Mouse (Mus musculus) lung, embryonic 16.5 days (tissue): ENCODE measurements at regions not wholly inside any gene's neighbourhood (a gene's known extent, or its start where the extent isn't known, plus 50 kb on each side); places are given as distances from the start of the nearest gene placed in this dataset.
A peak's percentile ranks its signal among the peaks of the same experiment; 100 is the strongest.

Experiments
- ATAC-seq: fragments of 200-750 bp; cut with Nextera tagmentation; 2 replicates; pipeline ENCODE4 v1.8.0; 2017; ENCODE audit warnings: low read depth, mild to moderate bottlenecking, moderate library complexity
- H3K27ac ChIP-seq: fragments of 300-500 bp; sonication (generic); 2 replicates; pipeline ENCODE4 v1.5.1; 2014; ENCODE audit warnings: mild to moderate bottlenecking, control low read depth, low read length
- H3K27me3 ChIP-seq: fragments of 300-500 bp; sonication (generic); 2 replicates; pipeline ENCODE4 v1.6.1; 2014; ENCODE audit warnings: low read depth, low read length, mixed read lengths; ENCODE audit not compliant: control insufficient read depth, insufficient read depth
- H3K36me3 ChIP-seq: fragments of 300-500 bp; sonication (generic); 2 replicates; pipeline ENCODE4 v1.6.1; 2014; ENCODE audit warnings: low read length; ENCODE audit not compliant: control insufficient read depth, insufficient read depth
- H3K4me1 ChIP-seq: fragments of 300-500 bp; sonication (generic); replicated peaks from 2 replicates; pipeline ENCODE4 v1.6.1; 2014; ENCODE audit warnings: low read length, mixed read lengths; ENCODE audit not compliant: control insufficient read depth, insufficient read depth
- H3K4me2 ChIP-seq: fragments of 300-500 bp; sonication (generic); 2 replicates; pipeline ENCODE4 v1.6.1; 2014; ENCODE audit warnings: low read depth, low read length, control low read depth
- H3K4me3 ChIP-seq: fragments of 300-500 bp; sonication (generic); 2 replicates; pipeline ENCODE4 v1.5.1; 2014; ENCODE audit warnings: mild to moderate bottlenecking, low read length, control low read depth
- H3K9ac ChIP-seq: fragments of 300-500 bp; sonication (generic); 2 replicates; pipeline ENCODE4 v1.6.1; 2014; ENCODE audit warnings: low read length, control low read depth
- H3K9me3 ChIP-seq: fragments of 300-500 bp; sonication (generic); 2 replicates; pipeline ENCODE4 v1.6.1; 2016; ENCODE audit warnings: low read length; ENCODE audit not compliant: control insufficient read depth
- WGBS: fragments of 180-500 bp; shearing (Covaris S2); extraction: QIAGEN DNeasy Blood & Tissue Kit; methylation state at CpG from one replicate; pipeline ENCODE4 v1.1.7; 2014; 5-methylcytosine and 5-hydroxymethylcytosine counted together

- H3K27ac ChIP-seq = no peak overlapping the region
- no peaks in the 10 kb centered on the region for H3K9me3 ChIP-seq
- H3K4me1 ChIP-seq = no peaks in the 10 kb centered on the region
- no peak overlapping the region for H3K4me2 ChIP-seq
- no peak overlapping the region for H3K4me3 ChIP-seq
- H3K27me3 ChIP-seq = no peaks in the 10 kb centered on the region
- no peak overlapping the region for H3K9ac ChIP-seq
- no peak for ATAC-seq
- no peaks in the 10 kb centered on the region for H3K36me3 ChIP-seq
- WGBS = 83% methylated on average over 8 of the region's 8 CpGs
Measured at GRCm38 (mm10) chr3:143997909-143998308, 207.1 kb downstream of the Lmo4 start.

GRCm38 (mm10) chr3:143995045-143995444, 210.0 kb downstream of the Lmo4 start:
- no peak overlapping the region for H3K27ac ChIP-seq
- H3K36me3 ChIP-seq = no peaks in the 10 kb centered on the region
- H3K4me3 ChIP-seq = no peak overlapping the region
- ATAC-seq = peak; percentile 59; the same call in 1 of the 2 replicates
- 84% methylated on average over 3 of the region's 3 CpGs for WGBS
- H3K4me1 ChIP-seq = no peaks in the 10 kb centered on the region
- no peak overlapping the region for H3K4me2 ChIP-seq
- no peaks in the 10 kb centered on the region for H3K9me3 ChIP-seq
- H3K9ac ChIP-seq = no peak overlapping the region
- H3K27me3 ChIP-seq = no peaks in the 10 kb centered on the region

- peaks cover 3% of the 10 kb centered on the region; the same call in 1 of the 2 replicates for H3K9me3 ChIP-seq
- H3K4me3 ChIP-seq = no peak overlapping the region
- no peaks in the 10 kb centered on the region for H3K27me3 ChIP-seq
- no peak overlapping the region for H3K9ac ChIP-seq
- ATAC-seq = no peak
- no peaks in the 10 kb centered on the region for H3K36me3 ChIP-seq
- H3K27ac ChIP-seq = no peak overlapping the region
- H3K4me2 ChIP-seq = no peak overlapping the region
- 78% methylated on average over 4 of the region's 4 CpGs for WGBS
- 0 out of 2 replicates have a peak, but pooled peaks cover 3% of the 10 kb centered on the region for H3K4me1 ChIP-seq
Measured at GRCm38 (mm10) chr3:143988991-143989390, 216.0 kb downstream of the Lmo4 start.

- Histone ChIP-seq H3K9me3 (peaks cover 3% of the 10 kb centered on the region; the same call in 1 of the 2 replicates), H3K4me2 (no peak overlapping the region), H3K4me1 (0 out of 2 replicates have a peak, but pooled peaks cover 3% of the 10 kb centered on the region), H3K4me3 (no peak overlapping the region), H3K27ac (no peak overlapping the region), H3K27me3 (no peaks in the 10 kb centered on the region), H3K36me3 (no peaks in the 10 kb centered on the region), H3K9ac (no peak overlapping the region)
- 92% methylated on average over 5 of the region's 5 CpGs for WGBS
- no peak for ATAC-seq
Measured at GRCm38 (mm10) chr3:143988037-143988436, 217.0 kb downstream of the Lmo4 start.

- Histone ChIP-seq H3K27me3 (no peaks in the 10 kb centered on the region), H3K4me1 (0 out of 2 replicates have a peak, but pooled peaks cover 3% of the 10 kb centered on the region), H3K9me3 (peaks cover 3% of the 10 kb centered on the region; the same call in 1 of the 2 replicates), H3K36me3 (no peaks in the 10 kb centered on the region), H3K27ac (no peak overlapping the region), H3K9ac (no peak overlapping the region), H3K4me3 (no peak overlapping the region), H3K4me2 (no peak overlapping the region)
- no peak for ATAC-seq
- WGBS = 82% methylated on average over 2 of the region's 2 CpGs
Measured at GRCm38 (mm10) chr3:143986798-143987197, 218.2 kb downstream of the Lmo4 start.

- H3K9me3 ChIP-seq = peaks cover 3% of the 10 kb centered on the region; the same call in 1 of the 2 replicates
- WGBS = 77% methylated on average over 5 of the region's 5 CpGs
- H3K27me3 ChIP-seq = no peaks in the 10 kb centered on the region
- H3K4me3 ChIP-seq = no peak overlapping the region
- ATAC-seq = no peak
- H3K9ac ChIP-seq = no peak overlapping the region
- H3K36me3 ChIP-seq = no peaks in the 10 kb centered on the region
- H3K27ac ChIP-seq = no peak overlapping the region
- no peak overlapping the region for H3K4me2 ChIP-seq
- 0 out of 2 replicates have a peak, but pooled peaks cover 3% of the 10 kb centered on the region for H3K4me1 ChIP-seq
Measured at GRCm38 (mm10) chr3:143986200-143986506, 218.9 kb downstream of the Lmo4 start.

GRCm38 (mm10) chr3:143985349-143986199, 219.4 kb downstream of the Lmo4 start:
- WGBS = 80% methylated on average over 6 of the region's 6 CpGs
- Histone ChIP-seq H3K4me1 (0 out of 2 replicates have a peak, but pooled peaks cover 3% of the 10 kb centered on the region), H3K9me3 (peaks cover 3% of the 10 kb centered on the region; the same call in 1 of the 2 replicates), H3K27ac (no peak overlapping the region), H3K4me3 (no peak overlapping the region), H3K4me2 (no peak overlapping the region), H3K9ac (no peak overlapping the region), H3K36me3 (no peaks in the 10 kb centered on the region), H3K27me3 (no peaks in the 10 kb centered on the region)
- 0 out of 2 replicates have a peak, but pooled peaks have one; percentile 26 for ATAC-seq

GRCm38 (mm10) chr3:143978703-143979102, 226.3 kb downstream of the Lmo4 start:
- Histone ChIP-seq H3K4me3 (no peak overlapping the region), H3K9me3 (no peaks in the 10 kb centered on the region), H3K9ac (no peak overlapping the region), H3K4me2 (no peak overlapping the region), H3K27ac (no peak overlapping the region; the same call in 1 of the 2 replicates), H3K36me3 (no peaks in the 10 kb centered on the region), H3K27me3 (no peaks in the 10 kb centered on the region), H3K4me1 (peaks cover 9% of the 10 kb centered on the region)
- WGBS = 45% methylated on average over 2 of the region's 2 CpGs
- no peak for ATAC-seq

GRCm38 (mm10) chr3:143977886-143978447, 227.1 kb downstream of the Lmo4 start:
- no peaks in the 10 kb centered on the region for H3K36me3 ChIP-seq
- WGBS = 46% methylated on average over 7 of the region's 7 CpGs
- H3K9ac ChIP-seq = no peak overlapping the region
- H3K4me1 ChIP-seq = peaks cover 9% of the 10 kb centered on the region
- no peaks in the 10 kb centered on the region for H3K9me3 ChIP-seq
- H3K4me3 ChIP-seq = no peak overlapping the region
- H3K4me2 ChIP-seq = no peak overlapping the region
- ATAC-seq = peak; percentile 84
- H3K27ac ChIP-seq = peak overlapping the region; percentile 56; the same call in 1 of the 2 replicates
- no peaks in the 10 kb centered on the region for H3K27me3 ChIP-seq
